Mouse (Mus musculus) limb, embryonic 14.5 days (tissue): Measurements from ENCODE around the gene Nek9. TPM values are rescaled to one million over a fixed set of nuclear protein-coding genes. Genes with fewer than 3 reads are reported as not detected.

Experiments
- ATAC-seq: fragments of 200-750 bp; cut with Nextera tagmentation; 2 replicates; pipeline ENCODE4 v1.8.0; 2017; ENCODE audit warnings: low read depth, moderate number of reproducible peaks, moderate TSS enrichment; ENCODE audit not compliant: low FRiP score
- DNase-seq: peaks from one replicate; pipeline ENCODE4 v3.0.0-alpha.2; 2015; ENCODE audit warnings: low spot score
- H3K27ac ChIP-seq: fragments of 300-500 bp; sonication (generic); replicated peaks from 2 replicates; pipeline ENCODE4 v1.5.1; 2014; ENCODE audit warnings: low read depth, mild to moderate bottlenecking, low read length, moderate library complexity, mixed read lengths
- H3K27me3 ChIP-seq: fragments of 300-500 bp; sonication (generic); 2 replicates; pipeline ENCODE4 v1.6.1; 2014; ENCODE audit warnings: low read length, mixed read lengths; ENCODE audit not compliant: control insufficient read depth, insufficient read depth
- H3K36me3 ChIP-seq: fragments of 300-500 bp; sonication (generic); 2 replicates; pipeline ENCODE4 v1.6.1; 2014; ENCODE audit warnings: mild to moderate bottlenecking, low read length, moderate library complexity, mixed read lengths; ENCODE audit not compliant: control insufficient read depth, insufficient read depth
- H3K4me1 ChIP-seq: fragments of 300-500 bp; sonication (generic); 2 replicates; pipeline ENCODE4 v1.6.1; 2014; ENCODE audit warnings: antibody characterized with exemption, low read length, mixed read lengths; ENCODE audit not compliant: control insufficient read depth, insufficient read depth
- H3K4me2 ChIP-seq: fragments of 300-500 bp; sonication (generic); replicated peaks from 2 replicates; pipeline ENCODE4 v1.6.1; 2014; ENCODE audit warnings: low read depth, mild to moderate bottlenecking, low read length, moderate library complexity; ENCODE audit not compliant: severe bottlenecking
- H3K4me3 ChIP-seq: fragments of 300-500 bp; sonication (generic); replicated peaks from 2 replicates; pipeline ENCODE4 v1.5.1; 2014; ENCODE audit warnings: low read length
- H3K9ac ChIP-seq: fragments of 300-500 bp; sonication (generic); 2 replicates; pipeline ENCODE4 v1.6.1; 2014; ENCODE audit warnings: mild to moderate bottlenecking, low read depth, low read length, moderate library complexity; ENCODE audit not compliant: severe bottlenecking
- H3K9me3 ChIP-seq: fragments of 300-500 bp; sonication (generic); 2 replicates; pipeline ENCODE4 v1.6.1; 2016; ENCODE audit warnings: low read length; ENCODE audit not compliant: control insufficient read depth
- POLR2A ChIP-seq: fragments of 200-500 bp; IDR thresholded peaks from 2 replicates; pipeline ENCODE4 v1.8.0; 2012; ENCODE audit warnings: inconsistent platforms, mild to moderate bottlenecking, moderate library complexity, borderline replicate concordance; ENCODE audit not compliant: insufficient read depth, insufficient read length; ENCODE audit errors: extremely low read depth
- WGBS: fragments of 180-500 bp; shearing (Covaris S2); extraction: QIAGEN DNeasy Blood & Tissue Kit; methylation state at CpG from one replicate; pipeline ENCODE4 v1.1.7; 2014; 5-methylcytosine and 5-hydroxymethylcytosine counted together
- polyA plus RNA-seq, 2 experiments: library from polyadenylated mRNA; depleted of rRNA in 1 of 2; stranded (reverse) in 1 of 2; unstranded in 1 of 2; fragments of >200 nt; fragmentation: Nextera tagmentation in 1 of 2; extraction: Ambion mirVana in 1 of 2; gene quantifications; 2 replicates each; pipeline versions ENCODE4 v1.2.1 to v1.2.3; 2012 to 2014

Nek9 gene
- polyA plus RNA-seq, 2 experiments = 22.0 to 47.4 TPM

DNA sequence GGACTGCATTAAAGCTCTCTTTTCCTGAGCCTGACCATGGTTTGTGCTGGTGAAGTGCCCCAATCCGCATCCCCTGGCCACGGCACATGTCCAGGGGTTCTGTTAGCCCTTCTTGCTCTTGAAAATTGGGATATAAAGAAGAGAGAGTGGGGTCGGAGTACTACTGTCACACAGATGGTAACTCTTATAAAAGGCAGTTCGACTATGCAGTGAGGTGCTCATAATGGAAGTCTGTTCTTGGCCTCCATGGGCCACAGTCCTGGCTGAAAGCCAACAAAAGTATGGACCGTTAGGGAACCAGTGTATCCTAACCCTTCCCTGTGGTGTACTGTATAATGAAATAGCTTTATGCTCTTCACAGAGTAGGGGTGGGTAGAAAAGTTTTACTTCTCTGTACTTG, 42.2 kb downstream of the Nek9 start:
- Histone ChIP-seq H3K4me3 (no peak overlapping the region), H3K9me3 (peaks cover 9% of the 10 kb centered on the region), H3K4me2 (no peak overlapping the region), H3K27ac (no peak overlapping the region), H3K9ac (no peak overlapping the region), H3K36me3 (peaks cover 24% of the 10 kb centered on the region), H3K4me1 (peaks cover 27% of the 10 kb centered on the region), H3K27me3 (no peaks in the 10 kb centered on the region)
- no peak for TF ChIP-seq POLR2A
- 50% methylated on average over 5 of the region's 5 CpGs for WGBS
- ATAC-seq (peak; percentile 27; the same call in 1 of the 2 replicates), DNase-seq (no peak)

DNA sequence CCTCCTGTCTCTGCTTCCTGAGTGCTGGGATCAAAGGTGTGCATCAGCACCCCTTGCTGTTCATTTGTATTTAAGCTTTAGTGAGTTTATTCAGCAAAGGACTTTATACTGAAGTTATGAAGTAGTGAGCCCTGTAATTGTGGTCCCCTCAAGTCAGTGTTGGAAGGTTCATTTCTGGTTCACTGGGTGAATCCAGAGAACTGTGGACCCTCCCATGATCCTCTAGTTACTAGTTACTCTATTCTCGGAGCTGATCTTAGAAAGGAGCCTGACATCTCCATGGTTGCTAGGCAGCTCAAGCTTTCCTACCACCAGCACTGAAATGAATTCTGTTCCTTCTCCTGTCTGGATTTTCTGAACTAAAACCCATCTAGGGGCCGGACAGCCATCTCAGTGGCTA, 43.7 kb downstream of the Nek9 start:
- 94% methylated on average over 2 of the region's 2 CpGs for WGBS
- H3K4me3 ChIP-seq = no peak overlapping the region
- H3K9ac ChIP-seq = no peak overlapping the region
- no peaks in the 10 kb centered on the region for H3K27me3 ChIP-seq
- H3K27ac ChIP-seq = no peak overlapping the region
- no peak for DNase-seq
- peaks cover 9% of the 10 kb centered on the region for H3K9me3 ChIP-seq
- no peak for ATAC-seq
- no peak overlapping the region for H3K4me2 ChIP-seq
- no peak for TF ChIP-seq POLR2A
- peaks cover 10% of the 10 kb centered on the region for H3K36me3 ChIP-seq
- peaks cover 27% of the 10 kb centered on the region for H3K4me1 ChIP-seq

DNA sequence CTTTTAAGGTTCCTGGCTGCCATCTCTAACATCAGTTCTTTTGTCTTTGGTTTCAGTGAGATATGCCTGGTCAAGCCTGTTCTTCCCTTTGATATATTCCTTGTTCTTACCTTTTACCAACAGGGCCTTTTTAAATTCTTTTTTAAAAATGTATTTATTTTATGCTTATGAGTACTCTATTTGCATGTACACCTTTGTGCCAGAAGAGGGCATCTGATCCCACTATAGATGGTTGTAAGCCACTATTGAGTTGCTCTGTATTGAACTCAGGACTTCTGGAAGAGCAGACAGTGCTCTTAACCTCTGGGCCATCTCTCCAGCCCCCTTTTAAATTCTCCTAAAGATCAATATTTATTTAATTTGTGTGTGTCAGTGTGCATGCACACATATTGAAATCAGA, 46.3 kb downstream of the Nek9 start:
- no peak for ATAC-seq
- no peak overlapping the region for H3K4me2 ChIP-seq
- no peak overlapping the region for H3K4me3 ChIP-seq
- no peaks in the 10 kb centered on the region for H3K27me3 ChIP-seq
- no peak overlapping the region for H3K9ac ChIP-seq
- no peak for TF ChIP-seq POLR2A
- no peaks in the 10 kb centered on the region for H3K36me3 ChIP-seq
- H3K4me1 ChIP-seq = peaks cover 16% of the 10 kb centered on the region
- no peak overlapping the region for H3K27ac ChIP-seq
- H3K9me3 ChIP-seq = peaks cover 9% of the 10 kb centered on the region
- DNase-seq = no peak

DNA sequence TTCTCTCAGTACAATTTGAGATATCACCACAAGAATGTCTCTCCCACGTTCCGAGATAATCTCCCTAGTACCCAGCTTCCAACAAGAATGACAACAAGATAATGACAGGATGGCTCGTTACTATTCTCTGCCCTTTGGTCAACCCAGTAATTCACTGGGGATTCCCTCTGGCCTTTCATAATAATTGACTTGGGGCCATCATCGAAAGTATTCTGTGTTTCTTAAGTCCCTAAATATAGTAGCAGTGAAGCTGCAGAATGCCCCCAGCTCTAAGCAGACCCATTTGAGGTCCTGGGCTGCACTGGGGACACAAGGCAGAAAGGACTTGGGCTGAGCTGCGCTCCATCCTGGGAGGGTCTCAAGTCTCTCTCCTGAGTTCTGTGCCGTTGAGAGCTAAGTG, 46.9 kb downstream of the Nek9 start:
- H3K27ac ChIP-seq = no peak overlapping the region
- no peaks in the 10 kb centered on the region for H3K36me3 ChIP-seq
- DNase-seq = no peak
- no peak for TF ChIP-seq POLR2A
- no peak for ATAC-seq
- no peaks in the 10 kb centered on the region for H3K27me3 ChIP-seq
- H3K9ac ChIP-seq = no peak overlapping the region
- no peak overlapping the region for H3K4me2 ChIP-seq
- 79% methylated on average over 6 of the region's 6 CpGs for WGBS
- no peak overlapping the region for H3K4me3 ChIP-seq
- peaks cover 9% of the 10 kb centered on the region for H3K9me3 ChIP-seq
- H3K4me1 ChIP-seq = peaks cover 10% of the 10 kb centered on the region

DNA sequence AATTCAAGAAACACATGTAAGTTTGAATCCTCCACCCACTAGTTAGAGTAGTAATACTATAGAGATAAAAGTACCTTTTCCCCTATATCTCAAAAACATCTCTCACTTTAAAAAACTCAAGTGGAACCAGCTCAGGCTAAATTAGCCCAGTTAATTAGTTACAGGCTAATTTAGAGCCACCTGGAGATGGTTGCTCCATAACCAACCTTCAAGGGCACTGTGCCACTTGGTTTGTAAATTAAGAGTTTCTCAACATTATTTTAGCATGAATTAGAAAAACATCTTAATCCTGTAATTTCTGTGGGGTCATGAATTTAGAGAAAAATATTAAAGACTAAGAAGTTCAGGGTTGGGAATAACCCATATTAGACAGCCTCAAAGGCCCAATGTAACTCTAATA, 47.6 kb downstream of the Nek9 start:
- TF ChIP-seq POLR2A = no peak
- Histone ChIP-seq H3K4me1 (peaks cover 5% of the 10 kb centered on the region; the same call in 1 of the 2 replicates), H3K9ac (no peak overlapping the region), H3K36me3 (no peaks in the 10 kb centered on the region), H3K9me3 (peaks cover 9% of the 10 kb centered on the region), H3K4me2 (no peak overlapping the region), H3K4me3 (no peak overlapping the region), H3K27ac (no peak overlapping the region), H3K27me3 (no peaks in the 10 kb centered on the region)
- ATAC-seq (no peak), DNase-seq (no peak)

DNA sequence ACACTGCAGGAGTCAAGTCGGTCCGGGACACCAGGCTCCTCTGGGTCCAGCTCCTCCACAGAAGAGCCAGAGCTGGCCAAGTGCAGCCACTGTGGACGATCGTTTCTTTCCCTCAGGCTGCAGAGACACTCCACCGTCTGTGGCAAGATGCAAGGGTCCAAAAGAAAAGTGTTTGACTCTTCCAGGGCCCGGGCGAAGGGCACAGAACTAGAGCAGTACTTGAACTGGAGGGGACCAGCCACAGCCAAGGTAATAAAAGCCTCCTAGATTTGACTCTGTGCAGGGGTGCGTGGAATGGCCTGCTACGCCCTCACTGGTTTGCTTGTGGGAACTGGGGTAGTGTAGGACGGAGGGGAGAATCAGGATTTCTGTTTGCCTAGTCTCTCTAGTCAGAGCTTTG, 48.5 kb downstream of the Nek9 start:
- ATAC-seq (no peak), DNase-seq (no peak)
- H3K4me2 ChIP-seq = no peak overlapping the region
- TF ChIP-seq POLR2A = no peak
- no peak overlapping the region for H3K27ac ChIP-seq
- no peak overlapping the region for H3K4me3 ChIP-seq
- H3K36me3 ChIP-seq = no peaks in the 10 kb centered on the region
- peaks cover 5% of the 10 kb centered on the region; the same call in 1 of the 2 replicates for H3K4me1 ChIP-seq
- peaks cover 9% of the 10 kb centered on the region for H3K9me3 ChIP-seq
- no peak overlapping the region for H3K9ac ChIP-seq
- 74% methylated on average over 10 of the region's 10 CpGs for WGBS
- no peaks in the 10 kb centered on the region for H3K27me3 ChIP-seq
